In the genomic region with DNA sequence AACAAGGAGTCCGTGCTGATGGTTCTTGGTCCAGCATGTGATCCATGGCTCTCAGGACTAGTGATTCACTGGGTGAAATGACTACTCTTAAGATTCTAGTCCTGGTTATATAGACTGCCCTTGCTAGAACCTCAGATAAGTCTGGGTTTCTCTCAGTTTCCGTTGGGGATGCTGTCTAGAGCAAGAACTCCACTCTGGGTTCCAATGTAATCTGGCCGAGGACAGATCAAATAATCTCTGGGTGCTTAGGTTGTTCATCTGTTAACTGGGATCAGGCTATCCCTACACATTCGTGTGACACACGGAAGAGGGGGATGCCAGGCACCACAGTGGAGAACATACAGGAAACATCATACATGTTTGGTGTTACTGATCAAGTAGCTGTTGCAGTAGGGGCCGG, we compare ENCODE assay signal across 22 mouse cellular contexts. TPM values are rescaled to one million over a fixed set of nuclear protein-coding genes. Genes with fewer than 3 reads are reported as not detected.
"Had no signal": no experiment of that assay in that cellular context is flagged by ENCODE, and none has a peak within 500 bp of the region (broad histone marks: within the 10 kb centered on the region; RNA-seq: fewer than 3 reads in every experiment).

No protein-coding gene starts in this region.

- ATAC-seq: liver, postnatal 0 days; lung, postnatal 0 days had no signal

- H3K4me1 ChIP-seq: liver, embryonic 15.5 days had no signal

- H3K9ac ChIP-seq: liver, embryonic 13.5 days; liver, embryonic 15.5 days; liver, postnatal 0 days; lung, embryonic 15.5 days; neural tube, embryonic 13.5 days had no signal

- H3K36me3 ChIP-seq: liver, embryonic 13.5 days; liver, embryonic 15.5 days; lung, embryonic 15.5 days; neural tube, embryonic 13.5 days had no signal

- H3K4me2 ChIP-seq: liver, embryonic 11.5 days; liver, embryonic 13.5 days; liver, embryonic 15.5 days; lung, embryonic 15.5 days; neural tube, embryonic 13.5 days had no signal

- H3K4me3 ChIP-seq: liver, embryonic 13.5 days; liver, embryonic 15.5 days; lung, embryonic 15.5 days; megakaryocyte, embryonic 14.5 days; neural tube, embryonic 13.5 days had no signal

- DNase-seq: liver, embryonic 13.5 days; liver, postnatal 0 days; lung, adult 2 months; lung, postnatal 14 days; lung, postnatal 36 days; midbrain, embryonic 14.5 days; right cerebral cortex, postnatal 14 days; right cerebral cortex, postnatal 4 days; spleen, adult 18-20 months; thymus, adult 18-20 months; thymus, postnatal 14 days; thymus, postnatal 36 days had no signal

- H3K27ac ChIP-seq: liver, embryonic 13.5 days; liver, embryonic 15.5 days; lung, embryonic 15.5 days; macrophage; neural tube, embryonic 13.5 days had no signal

- H3K9me3 ChIP-seq: liver, embryonic 13.5 days; liver, embryonic 15.5 days; lung, embryonic 15.5 days; neural tube, embryonic 13.5 days had no signal

RNA-seq across cellular contexts. Expression of a gene that starts 9.5 kb away (rescaled TPM):
- total RNA-seq: midbrain, postnatal 0 days; monocyte, adult 5-6 weeks; neutrophil, adult 5-6 weeks had no signal
- polyA plus RNA-seq: macrophage had no signal
